Mouse (Mus musculus): ENCODE data around the gene Galnt2.

- TF ChIP-seq USF1 (IDR thresholded peaks at IDR 0.05; ENCODE audit: low read depth) (no peak), POLR2A (IDR thresholded peaks at IDR 0.05; ENCODE audit: insufficient read length, low read depth) (no peak), POLR2AphosphoS2 (IDR thresholded peaks at IDR 0.05; ENCODE audit: insufficient read length, low read depth) (no peak), TCF12 (IDR thresholded peaks at IDR 0.05; ENCODE audit: insufficient read depth, poor library complexity, severe bottlenecking) (no peak), MAX (IDR thresholded peaks at IDR 0.05; ENCODE audit: low read depth) (no peak), MYOG (IDR thresholded peaks at IDR 0.05; ENCODE audit: control insufficient read depth in 1 of 3, insufficient read depth in 1 of 3, insufficient read length in 2 of 3, low read depth in 2 of 3) (no peak), MYOD1 (IDR thresholded peaks at IDR 0.05; ENCODE audit: control insufficient read depth in 1 of 3, insufficient read length in 2 of 3, low read depth in 2 of 3) (no peak), CEBPB (IDR thresholded peaks at IDR 0.05; ENCODE audit: insufficient read depth, poor library complexity, severe bottlenecking) (no peak), REST (IDR thresholded peaks at IDR 0.05; ENCODE audit: insufficient read depth, insufficient read length) (no peak), SRF (IDR thresholded peaks at IDR 0.05; ENCODE audit: control insufficient read depth, insufficient read length, low read depth) (no peak)
Observed at GRCm38 (mm10) chr8:124289481-124290050, 58.4 kb downstream of the Galnt2 start.

Data from myocyte (in vitro differentiated cells).